Mouse (Mus musculus): ENCODE measurements around the gene Bst2. TPM values are rescaled to one million over a fixed set of nuclear protein-coding genes. Genes with fewer than 3 reads are reported as not detected.

The Bst2 gene
- polyA plus RNA-seq, 1 experiment, result 17.3 TPM

- H3K4me3 ChIP-seq (replicated peaks; ENCODE audit: insufficient read depth, low read depth, low read length), result no peak overlapping the region
- H3K27me3 ChIP-seq (ENCODE audit: control insufficient read depth, insufficient read depth, low read length), result no peaks in the 10 kb centered on the region
- peaks cover 15% of the 10 kb centered on the region for H3K4me1 ChIP-seq (ENCODE audit: control insufficient read depth, insufficient read depth, low read length)
- no peak for DNase-seq
- TF ChIP-seq CTCF (IDR thresholded peaks at IDR 0.05; ENCODE audit: borderline replicate concordance, insufficient read depth, low read depth, low read length) (no peak), POLR2A (IDR thresholded peaks at IDR 0.05; ENCODE audit: borderline replicate concordance, insufficient read depth, low read length) (no peak)
- H3K27ac ChIP-seq (ENCODE audit: insufficient read depth, low read length), result no peak overlapping the region
- WGBS, result 45% methylated on average over 7 of the region's 7 CpGs
These were observed 37.2 kb upstream of the Bst2 start for GRCm38 (mm10) chr8:71574426-71574825.

- DNase-seq, result peak; percentile 68 to 75
- Histone ChIP-seq H3K4me3 (replicated peaks; ENCODE audit: insufficient read depth, low read depth, low read length) (no peak overlapping the region), H3K4me1 (ENCODE audit: control insufficient read depth, insufficient read depth, low read length) (peaks cover 12% of the 10 kb centered on the region), H3K27ac (ENCODE audit: insufficient read depth, low read length) (peak overlapping the region; percentile 10; the same call in 1 of the 2 replicates), H3K27me3 (ENCODE audit: control insufficient read depth, insufficient read depth, low read length) (no peaks in the 10 kb centered on the region)
- WGBS, result 35% methylated on average over 9 of the region's 9 CpGs
- TF ChIP-seq POLR2A (IDR thresholded peaks at IDR 0.05; ENCODE audit: borderline replicate concordance, insufficient read depth, low read length) (no peak), CTCF (IDR thresholded peaks at IDR 0.05; ENCODE audit: borderline replicate concordance, insufficient read depth, low read depth, low read length) (no peak)
These were observed 35.8 kb upstream of the Bst2 start for GRCm38 (mm10) chr8:71572847-71573633.

- peak; percentile 40 for DNase-seq
- Histone ChIP-seq H3K27me3 (ENCODE audit: control insufficient read depth, insufficient read depth, low read length) (no peaks in the 10 kb centered on the region), H3K4me3 (replicated peaks; ENCODE audit: insufficient read depth, low read depth, low read length) (peak overlapping the region; percentile 11), H3K4me1 (ENCODE audit: control insufficient read depth, insufficient read depth, low read length) (peaks cover 12% of the 10 kb centered on the region), H3K27ac (ENCODE audit: insufficient read depth, low read length) (peak overlapping the region; percentile 17; the same call in 1 of the 2 replicates)
- WGBS, result 31% methylated on average over 2 of the region's 2 CpGs
- TF ChIP-seq POLR2A (IDR thresholded peaks at IDR 0.05; ENCODE audit: borderline replicate concordance, insufficient read depth, low read length) (no peak), CTCF (IDR thresholded peaks at IDR 0.05; ENCODE audit: borderline replicate concordance, insufficient read depth, low read depth, low read length) (0 out of 2 replicates have a peak, but pooled peaks have one; percentile 2)
These were observed 34.8 kb upstream of the Bst2 start for GRCm38 (mm10) chr8:71572077-71572476.

- Histone ChIP-seq H3K4me1 (ENCODE audit: control insufficient read depth, insufficient read depth, low read length) (peaks cover 12% of the 10 kb centered on the region), H3K27me3 (ENCODE audit: control insufficient read depth, insufficient read depth, low read length) (no peaks in the 10 kb centered on the region), H3K4me3 (replicated peaks; ENCODE audit: insufficient read depth, low read depth, low read length) (peak overlapping the region; percentile 92), H3K27ac (ENCODE audit: insufficient read depth, low read length) (peak overlapping the region; percentile 87)
- peak; percentile 97 to 98 for DNase-seq
- WGBS, result 1% methylated on average over 41 of the region's 41 CpGs
- TF ChIP-seq POLR2A (IDR thresholded peaks at IDR 0.05; ENCODE audit: borderline replicate concordance, insufficient read depth, low read length), result peak; percentile 72
- TF ChIP-seq CTCF (IDR thresholded peaks at IDR 0.05; ENCODE audit: borderline replicate concordance, insufficient read depth, low read depth, low read length), result no peak
These were observed 33.2 kb upstream of the Bst2 start for GRCm38 (mm10) chr8:71570291-71570954.

GRCm38 (mm10) chr8:71569366-71570290 lies 32.4 kb upstream of the Bst2 start:
- DNase-seq, result peak; percentile 95 to 97
- peaks cover 12% of the 10 kb centered on the region for H3K4me1 ChIP-seq (ENCODE audit: control insufficient read depth, insufficient read depth, low read length)
- under 1% methylated on average over 51 of the region's 51 CpGs for WGBS
- peak overlapping the region; percentile 87 for H3K27ac ChIP-seq (ENCODE audit: insufficient read depth, low read length)
- no peaks in the 10 kb centered on the region for H3K27me3 ChIP-seq (ENCODE audit: control insufficient read depth, insufficient read depth, low read length)
- TF ChIP-seq CTCF (IDR thresholded peaks at IDR 0.05; ENCODE audit: borderline replicate concordance, insufficient read depth, low read depth, low read length) (no peak), POLR2A (IDR thresholded peaks at IDR 0.05; ENCODE audit: borderline replicate concordance, insufficient read depth, low read length) (peak; percentile 37; the same call in 1 of the 2 replicates)
- peak overlapping the region; percentile 92 for H3K4me3 ChIP-seq (replicated peaks; ENCODE audit: insufficient read depth, low read depth, low read length)

- no peaks in the 10 kb centered on the region for H3K27me3 ChIP-seq (ENCODE audit: control insufficient read depth, insufficient read depth, low read length)
- TF ChIP-seq POLR2A (IDR thresholded peaks at IDR 0.05; ENCODE audit: borderline replicate concordance, insufficient read depth, low read length), result no peak
- TF ChIP-seq CTCF (IDR thresholded peaks at IDR 0.05; ENCODE audit: borderline replicate concordance, insufficient read depth, low read depth, low read length), result no peak
- peak overlapping the region; percentile 17 for H3K27ac ChIP-seq (ENCODE audit: insufficient read depth, low read length)
- peaks cover 6% of the 10 kb centered on the region for H3K4me1 ChIP-seq (ENCODE audit: control insufficient read depth, insufficient read depth, low read length)
- WGBS, result 8% methylated on average over 6 of the region's 6 CpGs
- H3K4me3 ChIP-seq (replicated peaks; ENCODE audit: insufficient read depth, low read depth, low read length), result peak overlapping the region; percentile 92
- DNase-seq, result peak; percentile 40 to 47
These were observed 31.7 kb upstream of the Bst2 start for GRCm38 (mm10) chr8:71568941-71569340.

GRCm38 (mm10) chr8:71568387-71568937 lies 31.2 kb upstream of the Bst2 start, which contains the start of gene Slc27a1:
TSS of gene Slc27a1 (plus strand) at chr8:71568882.
- Histone ChIP-seq H3K27me3 (ENCODE audit: control insufficient read depth, insufficient read depth, low read length) (no peaks in the 10 kb centered on the region), H3K27ac (ENCODE audit: insufficient read depth, low read length) (peak within 1 kb of the TSS; percentile 87), H3K4me1 (ENCODE audit: control insufficient read depth, insufficient read depth, low read length) (peaks cover 6% of the 10 kb centered on the region), H3K4me3 (replicated peaks; ENCODE audit: insufficient read depth, low read depth, low read length) (peak within 1 kb of the TSS; percentile 92)
- peak; percentile 66 to 69 for DNase-seq
- TF ChIP-seq CTCF (IDR thresholded peaks at IDR 0.05; ENCODE audit: borderline replicate concordance, insufficient read depth, low read depth, low read length), result no peak
- WGBS, result 9% methylated on average over 13 of the region's 13 CpGs
